Mouse (Mus musculus): ENCODE measurements around the gene Sema6b. TPM values are rescaled to one million over a fixed set of nuclear protein-coding genes. Genes with fewer than 3 reads are reported as not detected.
A peak's percentile ranks its signal among the peaks of the same experiment; 100 is the strongest.

The Sema6b gene
- polyA plus RNA-seq, 1 experiment = 1.4 TPM

DNA sequence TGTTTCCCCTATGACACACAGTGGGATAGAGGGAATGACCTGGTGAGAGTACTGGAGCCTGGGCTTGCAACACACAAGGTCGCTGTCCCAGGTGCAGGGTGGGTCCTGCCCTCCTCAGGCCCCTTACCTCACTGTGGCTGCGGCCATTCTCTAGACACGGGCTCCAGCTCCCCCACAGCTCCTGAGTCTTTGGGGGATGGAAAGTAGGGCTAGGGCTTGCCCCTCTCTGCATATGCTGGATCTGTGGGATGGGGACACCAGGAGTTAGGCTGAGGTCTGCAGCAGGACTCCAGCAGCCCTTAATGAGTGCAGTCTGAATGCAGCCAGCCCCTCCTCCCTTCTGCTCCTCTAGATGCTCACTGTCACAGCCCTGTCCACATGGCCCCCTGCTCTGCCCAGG lies 27.4 kb downstream of the Sema6b start:
- no peaks in the 10 kb centered on the region for H3K36me3 ChIP-seq (ENCODE audit: control insufficient read depth, insufficient read depth)
- no peak overlapping the region for H3K4me2 ChIP-seq (ENCODE audit: low read depth)
- no peak overlapping the region for H3ac ChIP-seq (ENCODE audit: control insufficient read depth, insufficient read length)
- H3K27me3 ChIP-seq (ENCODE audit: control insufficient read depth, insufficient read depth, insufficient read length) = peaks cover 14% of the 10 kb centered on the region
- TF ChIP-seq REST (IDR thresholded peaks at IDR 0.05; ENCODE audit: insufficient read depth, insufficient read length) = no peak
- H3K4me3 ChIP-seq = no peak overlapping the region
- H3K79me2 ChIP-seq (ENCODE audit: control insufficient read depth, insufficient read depth) = no peaks in the 10 kb centered on the region

DNA sequence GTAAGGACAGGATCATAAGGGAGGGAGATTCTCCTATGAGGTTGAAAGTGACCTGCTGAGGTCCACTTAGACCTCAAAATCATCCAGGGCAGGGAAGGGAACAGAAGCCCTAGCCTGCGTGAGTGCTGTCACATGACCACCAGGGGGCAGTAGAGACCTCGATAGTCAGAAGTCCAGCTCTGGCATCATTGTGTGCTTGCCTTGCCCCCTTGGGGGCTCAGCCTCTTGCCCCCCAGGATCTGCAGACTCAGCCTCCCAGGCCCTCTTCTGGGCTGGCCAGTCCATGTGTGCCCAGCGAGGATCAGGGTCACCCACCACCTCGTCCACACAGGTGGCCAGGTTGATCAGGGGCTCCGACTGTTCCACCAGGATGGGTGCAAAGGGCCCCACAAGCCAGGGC lies 28.3 kb downstream of the Sema6b start:
- Histone ChIP-seq H3K27me3 (ENCODE audit: control insufficient read depth, insufficient read depth, insufficient read length) (peaks cover 9% of the 10 kb centered on the region), H3ac (ENCODE audit: control insufficient read depth, insufficient read length) (no peak overlapping the region), H3K79me2 (ENCODE audit: control insufficient read depth, insufficient read depth) (no peaks in the 10 kb centered on the region), H3K36me3 (ENCODE audit: control insufficient read depth, insufficient read depth) (no peaks in the 10 kb centered on the region), H3K4me2 (ENCODE audit: low read depth) (no peak overlapping the region), H3K4me3 (no peak overlapping the region)
- peak; percentile 53 for TF ChIP-seq USF1 (IDR thresholded peaks at IDR 0.05; ENCODE audit: low read depth)
- no peak for TF ChIP-seq REST (IDR thresholded peaks at IDR 0.05; ENCODE audit: insufficient read depth, insufficient read length)
- no peak for TF ChIP-seq POLR2A (IDR thresholded peaks at IDR 0.05; ENCODE audit: insufficient read length, low read depth)

- H3K4me3 ChIP-seq = no peak overlapping the region
- no peaks in the 10 kb centered on the region for H3K79me2 ChIP-seq (ENCODE audit: control insufficient read depth, insufficient read depth)
- TF ChIP-seq MYOG (IDR thresholded peaks at IDR 0.05; ENCODE audit: control insufficient read depth in 1 of 3, insufficient read depth in 1 of 3, insufficient read length in 2 of 3, low read depth in 2 of 3) = no peak
- TF ChIP-seq TCF3 (IDR thresholded peaks at IDR 0.05; ENCODE audit: insufficient read length, low read depth) = no peak
- no peak for TF ChIP-seq MAX (IDR thresholded peaks at IDR 0.05; ENCODE audit: low read depth)
- no peak for TF ChIP-seq POLR2A (IDR thresholded peaks at IDR 0.05; ENCODE audit: insufficient read length, low read depth)
- TF ChIP-seq REST (IDR thresholded peaks at IDR 0.05; ENCODE audit: insufficient read depth, insufficient read length) = no peak
- TF ChIP-seq E2F4 (IDR thresholded peaks at IDR 0.05; ENCODE audit: insufficient read depth) = no peak
- no peak for TF ChIP-seq POLR2AphosphoS2 (IDR thresholded peaks at IDR 0.05; ENCODE audit: insufficient read length, low read depth)
- H3K27me3 ChIP-seq (ENCODE audit: control insufficient read depth, insufficient read depth, insufficient read length) = peaks cover 2% of the 10 kb centered on the region
- no peak overlapping the region for H3ac ChIP-seq (ENCODE audit: control insufficient read depth, insufficient read length)
- no peaks in the 10 kb centered on the region for H3K36me3 ChIP-seq (ENCODE audit: control insufficient read depth, insufficient read depth)
- H3K4me2 ChIP-seq (ENCODE audit: low read depth) = no peak overlapping the region
Measured at GRCm38 (mm10) chr17:56111021-56111420, 29.1 kb downstream of the Sema6b start.

- no peak overlapping the region for H3ac ChIP-seq (ENCODE audit: control insufficient read depth, insufficient read length)
- no peak for TF ChIP-seq MYOD1 (IDR thresholded peaks at IDR 0.05; ENCODE audit: control insufficient read depth in 1 of 3, insufficient read length in 2 of 3, low read depth in 2 of 3)
- no peak for TF ChIP-seq POLR2AphosphoS2 (IDR thresholded peaks at IDR 0.05; ENCODE audit: insufficient read length, low read depth)
- TF ChIP-seq POLR2A (IDR thresholded peaks at IDR 0.05; ENCODE audit: insufficient read length, low read depth) = no peak
- no peak for TF ChIP-seq USF1 (IDR thresholded peaks at IDR 0.05; ENCODE audit: low read depth)
- no peak for TF ChIP-seq SRF (IDR thresholded peaks at IDR 0.05; ENCODE audit: control insufficient read depth, insufficient read length, low read depth)
- TF ChIP-seq TCF3 (IDR thresholded peaks at IDR 0.05; ENCODE audit: insufficient read length, low read depth) = no peak
- TF ChIP-seq CEBPB (IDR thresholded peaks at IDR 0.05; ENCODE audit: insufficient read depth, poor library complexity, severe bottlenecking) = no peak
- TF ChIP-seq MAX (IDR thresholded peaks at IDR 0.05; ENCODE audit: low read depth) = no peak
- TF ChIP-seq E2F4 (IDR thresholded peaks at IDR 0.05; ENCODE audit: insufficient read depth) = no peak
- no peak for TF ChIP-seq REST (IDR thresholded peaks at IDR 0.05; ENCODE audit: insufficient read depth, insufficient read length)
- TF ChIP-seq MYOG (IDR thresholded peaks at IDR 0.05; ENCODE audit: control insufficient read depth in 1 of 3, insufficient read depth in 1 of 3, insufficient read length in 2 of 3, low read depth in 2 of 3) = no peak
- no peak for TF ChIP-seq TCF12 (IDR thresholded peaks at IDR 0.05; ENCODE audit: insufficient read depth, poor library complexity, severe bottlenecking)
- H3K27me3 ChIP-seq (ENCODE audit: control insufficient read depth, insufficient read depth, insufficient read length) = no peaks in the 10 kb centered on the region
- no peaks in the 10 kb centered on the region for H3K79me2 ChIP-seq (ENCODE audit: control insufficient read depth, insufficient read depth)
- H3K4me2 ChIP-seq (ENCODE audit: low read depth) = no peak overlapping the region
- no peak overlapping the region for H3K4me3 ChIP-seq
- H3K36me3 ChIP-seq (ENCODE audit: control insufficient read depth, insufficient read depth) = no peaks in the 10 kb centered on the region
Measured at GRCm38 (mm10) chr17:56110571-56110970, 29.6 kb downstream of the Sema6b start.

GRCm38 (mm10) chr17:56109219-56110051 lies 30.7 kb downstream of the Sema6b start, which contains the start of gene Plin4:
Gene Plin4, minus strand, starts transcription at chr17:56109803.
- peak in 1 of 3 experiments; percentile 23 for TF ChIP-seq MYOD1 (IDR thresholded peaks at IDR 0.05; ENCODE audit: control insufficient read depth in 1 of 3, insufficient read length in 2 of 3, low read depth in 2 of 3)
- peak in 1 of 3 experiments; percentile 45 for TF ChIP-seq MYOG (IDR thresholded peaks at IDR 0.05; ENCODE audit: control insufficient read depth in 1 of 3, insufficient read depth in 1 of 3, insufficient read length in 2 of 3, low read depth in 2 of 3)
- no peak for TF ChIP-seq POLR2A (IDR thresholded peaks at IDR 0.05; ENCODE audit: insufficient read length, low read depth)
- peak; percentile 10 for TF ChIP-seq SRF (IDR thresholded peaks at IDR 0.05; ENCODE audit: control insufficient read depth, insufficient read length, low read depth)
- Histone ChIP-seq H3K4me2 (ENCODE audit: low read depth) (peak within 1 kb of the TSS; percentile 24), H3K4me3 (no peak within 1 kb of the TSS)

More at GRCm38 (mm10) chr17:56109219-56110051, 30.7 kb downstream of the Sema6b start, which contains the start of gene Plin4:
- no peak within 1 kb of the TSS for H3ac ChIP-seq (ENCODE audit: control insufficient read depth, insufficient read length)
- no peaks in the 10 kb centered on the region for H3K79me2 ChIP-seq (ENCODE audit: control insufficient read depth, insufficient read depth)
- H3K36me3 ChIP-seq (ENCODE audit: control insufficient read depth, insufficient read depth) = no peaks in the 10 kb centered on the region
- H3K27me3 ChIP-seq (ENCODE audit: control insufficient read depth, insufficient read depth, insufficient read length) = no peaks in the 10 kb centered on the region

Measured in myocyte (in vitro differentiated cells).